Mouse (Mus musculus) hindbrain, embryonic 12.5 days (tissue): ENCODE results near the gene Aff1. TPM values are rescaled to one million over a fixed set of nuclear protein-coding genes. Genes with fewer than 3 reads are reported as not detected.

Experiments
- ATAC-seq: fragments of 200-750 bp; cut with Nextera tagmentation; 2 replicates; pipeline ENCODE4 v1.8.0; 2017; ENCODE audit warnings: moderate TSS enrichment; ENCODE audit not compliant: low FRiP score
- H3K27ac ChIP-seq: fragments of 300-500 bp; sonication (generic); 2 replicates; pipeline ENCODE4 v1.5.1; 2016; ENCODE audit warnings: mild to moderate bottlenecking
- H3K27me3 ChIP-seq: fragments of 300-500 bp; sonication (generic); 2 replicates; pipeline ENCODE4 v1.6.1; 2016; ENCODE audit warnings: mild to moderate bottlenecking
- H3K36me3 ChIP-seq: fragments of 300-500 bp; sonication (generic); 2 replicates; pipeline ENCODE4 v1.6.1; 2016; ENCODE audit warnings: mild to moderate bottlenecking
- H3K4me1 ChIP-seq: fragments of 300-500 bp; sonication (generic); 2 replicates; pipeline ENCODE4 v1.6.1; 2016
- H3K4me2 ChIP-seq: fragments of 300-500 bp; sonication (generic); replicated peaks from 2 replicates; pipeline ENCODE4 v1.6.1; 2016; ENCODE audit warnings: mild to moderate bottlenecking
- H3K4me3 ChIP-seq: fragments of 300-500 bp; sonication (generic); 2 replicates; pipeline ENCODE4 v1.5.1; 2016; ENCODE audit warnings: mild to moderate bottlenecking
- H3K9ac ChIP-seq: fragments of 300-500 bp; sonication (generic); 2 replicates; pipeline ENCODE4 v1.6.1; 2016; ENCODE audit warnings: mild to moderate bottlenecking, moderate library complexity
- H3K9me3 ChIP-seq: fragments of 300-500 bp; sonication (generic); replicated peaks from 2 replicates; pipeline ENCODE4 v1.6.1; 2016; ENCODE audit warnings: mild to moderate bottlenecking
- WGBS: fragments of 180-500 bp; shearing (Covaris S2); methylation state at CpG from one replicate; pipeline ENCODE4 v1.1.7; 2016; 5-methylcytosine and 5-hydroxymethylcytosine counted together
- polyA plus RNA-seq: library from polyadenylated mRNA; unstranded; fragments of >200 nt; fragmentation: Nextera tagmentation; extraction: Ambion mirVana; gene quantifications from 2 replicates; pipeline ENCODE4 v1.2.1, GENCODE M21; 2016

The Aff1 gene
- polyA plus RNA-seq, 1 experiment from 2014 or later, result 5.4 TPM

GRCm38 (mm10) chr5:103898310-103898709, 206.1 kb downstream of the Aff1 start:
- no peak for ATAC-seq
- 7% methylated on average over 1 of the region's 1 CpGs for WGBS
- no peak overlapping the region; the same call in 1 of the 2 replicates for H3K27ac ChIP-seq

More at GRCm38 (mm10) chr5:103898310-103898709, 206.1 kb downstream of the Aff1 start:
- Histone ChIP-seq H3K4me3 (no peak overlapping the region), H3K4me1 (no peaks in the 10 kb centered on the region), H3K9me3 (no peaks in the 10 kb centered on the region), H3K9ac (no peak overlapping the region), H3K36me3 (no peaks in the 10 kb centered on the region), H3K27me3 (no peaks in the 10 kb centered on the region), H3K4me2 (no peak overlapping the region)

Other genes starting within 250 kb of the Aff1 start
- gene Slc10a6, start 63.0 kb upstream of the Aff1 start, polyA plus RNA-seq, result 0.21 and 0.26 TPM in 2 replicates
- gene 1700016H13Rik, start 36.4 kb upstream of the Aff1 start, polyA plus RNA-seq, result 0.38 TPM in 1 of 2 replicates, not detected in the other
- 20.1 and 20.3 TPM in 2 replicates for gene Klhl8, start 218.9 kb downstream of the Aff1 start, polyA plus RNA-seq